Mouse (Mus musculus) gastrocnemius, adult 18-20 months (tissue): ENCODE data around the gene Celf5. TPM values are rescaled to one million over a fixed set of nuclear protein-coding genes. Genes with fewer than 3 reads are reported as not detected.

ENCODE experiments used
- DNase-seq: peaks from one replicate; pipeline ENCODE4 v3.0.0; 2021; ENCODE audit warnings: low spot score
- total RNA-seq, 2 experiments: library from RNA; stranded (reverse); gene quantifications; 2 replicates each; pipeline ENCODE4 v1.2.3; 2021

The Celf5 gene
- total RNA-seq, 2 experiments from 2014 or later: 0.05 to 0.07 TPM

- no peak for DNase-seq
Observed at GRCm38 (mm10) chr10:81498316-81499249, 16.1 kb upstream of the Celf5 start.

- no peak for DNase-seq
Observed at GRCm38 (mm10) chr10:81497401-81498270, 15.1 kb upstream of the Celf5 start.

GRCm38 (mm10) chr10:81496969-81497368, 14.5 kb upstream of the Celf5 start:
- no peak for DNase-seq

- DNase-seq: peak; percentile 99
Observed at GRCm38 (mm10) chr10:81496264-81496901, 13.9 kb upstream of the Celf5 start, which contains the start of gene Ncln. Ncln (minus strand) TSS chr10:81496392.

- DNase-seq: peak; percentile 34
Observed at GRCm38 (mm10) chr10:81495616-81496263, 13.2 kb upstream of the Celf5 start.

DNA sequence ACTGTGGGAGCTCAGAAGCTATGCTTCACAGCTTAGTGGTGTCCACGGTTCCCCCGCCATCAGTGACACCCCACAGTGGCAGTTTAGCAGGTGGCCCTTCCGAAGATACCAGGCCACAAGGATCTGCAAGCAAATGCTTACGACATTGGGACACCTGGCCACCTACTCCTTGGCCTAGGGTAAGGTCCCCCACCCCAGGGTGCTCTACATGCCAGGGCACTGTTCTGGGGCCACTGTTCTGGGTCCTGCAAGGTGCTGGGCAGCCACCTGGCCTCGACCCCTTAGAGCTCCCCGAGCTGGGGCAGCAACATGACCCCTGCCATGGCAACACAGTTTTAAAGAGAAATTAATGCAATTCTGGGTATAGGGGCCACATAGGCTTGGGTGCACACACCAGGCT, 12.6 kb upstream of the Celf5 start:
- no peak for DNase-seq

GRCm38 (mm10) chr10:81494260-81495041, 11.9 kb upstream of the Celf5 start:
- DNase-seq: no peak

DNA sequence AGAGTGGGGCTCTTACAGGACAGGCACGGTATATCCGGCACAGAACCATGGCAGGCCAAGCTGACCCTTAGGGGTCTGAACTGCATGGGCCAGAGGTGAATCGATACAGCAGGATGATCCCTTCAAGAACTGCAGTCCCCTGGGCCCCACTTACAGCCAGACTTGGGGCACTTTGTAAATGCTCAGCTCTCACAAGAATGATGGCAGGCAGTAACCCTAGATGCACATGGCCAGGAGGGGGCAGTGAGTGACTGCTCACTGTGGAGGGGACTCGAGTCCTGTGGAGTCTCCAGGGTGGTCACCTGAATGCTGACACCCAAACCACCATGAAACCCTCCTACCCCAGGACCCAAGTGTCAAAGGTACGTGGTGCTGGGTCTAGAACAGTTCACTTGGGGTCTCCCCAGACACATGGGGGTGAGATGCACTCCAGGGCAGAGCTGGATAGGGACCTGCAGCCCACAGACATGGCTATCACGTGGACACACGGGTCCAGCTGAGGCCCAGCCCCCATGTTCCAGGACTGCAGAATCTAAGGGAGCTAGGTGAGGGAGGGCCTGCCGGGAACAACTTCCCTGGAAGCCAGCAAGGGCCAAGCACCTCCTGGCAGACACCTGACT, 11.2 kb upstream of the Celf5 start:
- no peak for DNase-seq

- no peak for DNase-seq
Observed at GRCm38 (mm10) chr10:81492606-81493240, 10.2 kb upstream of the Celf5 start.

DNA sequence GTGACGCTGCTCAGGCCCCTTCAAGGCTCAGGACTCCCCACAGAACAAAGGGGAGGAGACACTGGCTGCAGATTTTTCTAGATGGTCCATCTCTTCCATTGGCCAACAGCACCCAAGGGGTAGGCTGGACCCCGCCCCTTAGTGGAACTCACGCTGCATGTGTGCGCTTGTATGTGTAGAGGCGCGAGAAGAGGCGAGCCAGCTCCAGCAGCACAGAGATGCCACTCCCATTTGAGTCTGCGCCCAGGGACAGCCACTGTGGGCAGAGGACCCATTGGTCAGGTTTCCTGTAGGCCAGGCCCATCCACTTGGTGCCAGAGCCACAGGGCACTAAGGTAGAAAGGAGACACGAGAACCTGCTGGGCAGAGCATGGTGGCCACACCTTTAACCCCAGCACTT, 8.5 kb upstream of the Celf5 start:
- no peak for DNase-seq

- DNase-seq: no peak
Observed at GRCm38 (mm10) chr10:81489941-81490340, 7.4 kb upstream of the Celf5 start.

- DNase-seq: no peak
Observed at GRCm38 (mm10) chr10:81488081-81488480, 5.6 kb upstream of the Celf5 start.

- DNase-seq: no peak
Observed at GRCm38 (mm10) chr10:81486496-81486895, 4.0 kb upstream of the Celf5 start.

GRCm38 (mm10) chr10:81485479-81486018, 3.0 kb upstream of the Celf5 start:
- no peak for DNase-seq

DNA sequence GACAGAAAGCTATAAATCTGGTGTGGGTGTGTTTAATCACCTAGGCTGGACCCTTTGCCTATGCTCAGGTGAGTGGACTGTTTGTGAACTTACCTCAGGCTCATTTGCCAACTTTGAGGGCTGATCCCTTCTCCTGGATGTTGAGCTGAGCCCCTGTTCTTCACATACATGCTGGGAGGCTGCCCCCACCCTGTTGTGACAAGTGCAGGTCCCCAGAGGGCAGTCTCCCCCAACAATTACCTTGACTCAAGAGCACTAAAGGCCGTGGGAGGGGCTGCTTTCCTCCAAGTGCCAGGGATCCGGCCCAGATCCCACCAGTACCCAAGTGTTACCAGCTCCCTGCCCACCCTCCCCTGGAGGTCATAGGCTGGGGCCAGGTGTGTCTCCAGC, 2.5 kb upstream of the Celf5 start:
- DNase-seq: no peak

DNA sequence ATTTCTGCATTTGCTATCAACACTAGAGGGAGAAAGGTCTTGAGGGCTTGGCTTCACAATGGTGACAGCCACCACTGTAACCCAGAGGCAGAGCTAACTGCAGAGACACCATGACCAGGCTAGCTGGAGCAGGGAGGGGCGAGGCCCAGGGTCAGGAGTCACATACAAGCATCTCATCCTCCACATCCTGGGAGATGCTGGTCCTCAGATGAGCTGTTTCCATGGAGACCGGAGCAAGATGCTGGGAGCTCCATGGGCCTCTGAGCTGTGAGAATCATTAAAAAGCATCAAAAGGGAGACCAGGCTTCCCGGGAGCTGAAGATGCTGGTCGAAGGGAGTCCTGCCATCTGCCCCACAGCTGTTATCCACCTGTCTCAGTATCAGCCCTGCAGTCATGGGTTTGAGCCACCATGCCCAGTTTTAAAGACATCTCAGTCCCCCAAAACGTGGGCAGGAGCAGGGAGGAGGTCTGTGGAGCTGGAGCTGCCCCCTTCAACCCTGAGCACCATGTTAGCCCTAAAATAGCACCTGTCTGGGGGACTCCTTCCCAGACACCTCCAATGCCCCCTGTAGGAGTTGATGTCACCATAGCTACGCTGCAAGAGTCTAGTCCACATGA, 2.0 kb upstream of the Celf5 start:
- DNase-seq: no peak

DNA sequence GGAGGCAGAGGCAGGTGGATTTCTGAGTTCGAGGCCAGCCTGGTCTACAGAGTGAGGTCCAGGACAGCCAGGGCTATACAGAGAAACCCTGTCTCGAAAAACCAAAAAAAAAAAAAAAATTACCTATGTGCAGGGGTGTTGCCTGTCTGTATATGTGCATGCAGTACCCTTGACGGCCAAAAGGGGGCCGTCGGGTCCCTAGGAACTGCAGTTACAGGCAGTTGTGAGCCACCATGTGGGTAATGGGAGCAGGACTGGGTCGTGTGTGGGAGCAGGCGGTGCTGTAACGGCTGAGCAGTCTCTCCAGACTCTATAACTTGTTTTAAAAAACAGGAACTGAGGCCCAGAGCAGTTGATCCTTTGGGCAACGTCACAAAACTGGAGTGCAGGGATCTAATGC, 1.5 kb upstream of the Celf5 start:
- DNase-seq: no peak

- no peak for DNase-seq
Observed at GRCm38 (mm10) chr10:81481605-81482532, 640 bp downstream of the Celf5 start.
